Mouse (Mus musculus) spleen, embryonic (tissue): ENCODE results near the gene Alox15.

ENCODE experiments used
- CTCF ChIA-PET: fragments of 350-600 bp; sonication (Branson Sonifier 250); formaldehyde crosslinking; loops from one replicate; lab custom pipeline; 2022; lab: Charles Lee

Gene Alox15

DNA sequence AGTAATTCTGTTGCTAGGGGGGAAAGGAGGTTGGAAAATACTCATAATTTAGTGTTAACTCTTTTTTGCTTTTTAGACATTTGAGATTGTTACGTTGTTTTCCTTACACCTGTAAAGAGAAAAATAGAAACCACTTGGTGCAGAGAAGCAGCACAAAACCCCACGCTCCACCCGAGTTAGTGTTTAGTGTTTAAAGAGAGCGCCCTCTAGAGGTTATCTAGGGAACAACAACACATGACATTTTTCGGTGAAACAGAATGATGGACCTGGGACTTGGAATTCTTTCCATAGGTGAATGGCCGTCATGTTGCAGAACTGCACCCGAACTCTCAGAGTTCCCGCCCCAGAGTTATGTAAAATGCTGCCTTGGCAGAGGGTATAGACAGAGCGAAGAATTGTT is 42.5 kb downstream of the Alox15 start:
- CTCF ChIA-PET: no interaction called here

DNA sequence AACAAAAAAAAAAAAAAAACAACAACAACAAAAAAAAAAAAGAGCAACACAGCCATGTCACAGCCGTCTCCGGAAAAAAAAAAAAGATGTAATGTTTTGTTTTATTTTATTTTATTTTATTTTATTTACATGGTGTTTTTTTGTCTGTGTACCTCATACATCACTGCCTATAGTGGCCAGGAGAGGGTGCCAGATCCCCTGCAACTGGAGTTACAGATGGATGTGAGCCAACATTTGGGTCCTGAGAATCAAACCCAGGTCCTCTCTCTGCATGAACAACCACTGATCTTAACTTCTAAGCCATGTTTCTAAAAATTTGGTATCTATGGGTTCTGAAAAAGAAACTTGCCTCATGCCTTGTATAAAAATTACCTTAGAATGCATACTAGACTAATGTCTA is 43.5 kb downstream of the Alox15 start:
- CTCF ChIA-PET: no interaction called here

DNA sequence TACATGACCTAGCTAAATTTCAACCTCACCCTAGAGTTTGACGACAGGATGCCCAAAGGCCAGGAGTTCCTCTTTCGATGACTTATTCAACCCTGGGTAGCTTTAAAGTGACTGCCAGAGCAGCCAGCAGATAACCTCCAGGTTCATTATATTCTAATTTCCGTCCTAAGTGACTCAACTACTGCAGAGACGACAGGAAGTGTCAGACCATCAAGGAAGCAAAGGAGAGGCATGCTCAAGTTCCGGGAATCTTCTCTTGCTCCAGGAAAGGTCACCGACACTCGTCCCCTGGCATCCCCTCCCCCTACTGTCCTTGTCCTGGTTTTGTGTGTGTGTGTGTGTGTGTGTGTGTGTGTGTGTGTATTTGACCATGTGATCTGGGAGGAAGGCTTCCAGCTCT is 45.7 kb downstream of the Alox15 start:
- CTCF ChIA-PET: interaction anchor here (0.8 to 1.8 kb wide), 2 partner anchors 76 to 373 kb away, joined by 3 to 9 read pairs; no protein-coding TSS in a partner anchor

DNA sequence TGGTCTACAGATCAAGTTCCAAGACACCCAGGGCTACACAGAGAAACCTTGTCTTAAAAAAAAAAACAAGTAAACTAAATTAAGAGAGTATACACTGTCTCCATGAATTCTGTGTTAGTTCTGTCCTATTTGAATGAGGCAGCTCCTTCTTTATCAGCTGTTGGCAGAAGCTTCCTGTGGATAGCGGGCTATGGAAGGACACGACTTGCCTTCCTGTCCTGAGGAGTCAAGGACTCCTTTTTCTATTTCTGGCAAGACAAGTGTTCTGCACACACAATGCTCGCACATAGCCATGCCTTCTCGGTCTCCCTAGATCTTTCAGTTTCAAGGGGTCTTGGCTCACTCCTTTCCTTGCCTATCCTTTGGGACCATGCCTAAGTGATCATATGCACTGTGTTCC is 49.5 kb downstream of the Alox15 start:
- CTCF ChIA-PET: no interaction called here

DNA sequence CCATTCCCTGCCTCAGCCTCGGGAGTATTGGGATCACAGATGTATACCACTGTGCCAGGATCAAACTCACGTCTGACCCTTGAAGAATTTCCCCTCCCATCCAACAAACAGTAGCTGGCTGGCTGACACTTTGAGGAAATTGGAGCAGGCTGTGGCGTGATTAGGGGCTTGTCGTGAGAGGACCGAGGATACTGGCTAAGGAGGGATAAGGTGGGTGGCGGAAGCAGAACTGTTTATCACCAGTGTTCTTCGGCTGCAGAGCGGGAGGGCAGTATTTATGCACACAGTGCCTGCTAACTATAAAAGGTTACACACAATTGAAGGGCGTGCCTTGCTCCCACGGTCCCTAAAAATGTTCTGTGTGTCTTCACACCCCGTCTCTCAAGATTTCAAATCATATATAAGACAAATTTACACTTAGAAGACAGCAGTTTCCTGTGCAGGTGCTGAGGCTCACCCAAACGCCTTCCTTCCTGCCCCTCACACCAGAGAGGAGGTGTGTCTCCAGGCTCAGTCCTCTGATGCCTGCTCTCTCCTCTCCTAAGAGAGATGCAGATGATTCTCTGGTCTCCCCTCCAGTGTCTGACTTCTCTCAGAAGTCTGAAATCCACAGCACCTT is 53.9 kb downstream of the Alox15 start:
- CTCF ChIA-PET: no interaction called here

DNA sequence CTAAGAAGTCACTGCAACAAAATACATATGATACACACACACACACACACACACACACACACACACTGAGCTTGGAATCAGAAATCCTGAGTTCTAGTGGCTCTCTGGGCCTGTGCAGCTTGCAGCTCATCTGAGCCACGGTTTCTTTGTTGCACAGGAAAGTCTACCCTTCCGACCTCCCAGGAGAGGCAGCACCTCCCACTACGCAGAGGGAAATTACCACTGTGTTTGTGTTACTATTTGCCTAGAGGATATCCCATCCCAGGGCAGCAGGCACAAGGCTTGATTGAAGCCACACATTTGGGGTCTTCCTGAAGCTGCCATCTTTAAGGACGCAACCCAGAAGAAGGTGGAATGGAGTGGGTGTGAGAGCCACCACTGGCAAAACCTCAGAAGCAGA is 54.4 kb downstream of the Alox15 start:
- CTCF ChIA-PET: no interaction called here
